Mouse (Mus musculus): ENCODE data around the gene 1700001C02Rik. TPM values are rescaled to one million over a fixed set of nuclear protein-coding genes. Genes with fewer than 3 reads are reported as not detected.

Gene 1700001C02Rik
- polyA plus RNA-seq, 1 experiment from 2014 or later, result 21.7 TPM

GRCm38 (mm10) chr5:30520214-30520732 is 54.4 kb downstream of the 1700001C02Rik start:
- TF ChIP-seq CTCF (IDR thresholded peaks at IDR 0.05), result no peak
- TF ChIP-seq EP300 (IDR thresholded peaks at IDR 0.05), result no peak
- ATAC-seq (no peak), DNase-seq (ENCODE audit: low spot score) (no peak)
- Histone ChIP-seq H3K4me3 (ENCODE audit: low read depth, low read length) (no peak overlapping the region), H3K9ac (replicated peaks; ENCODE audit: low read depth) (no peak overlapping the region), H3K9me3 (ENCODE audit: low read length) (no peaks in the 10 kb centered on the region), H3K36me3 (ENCODE audit: insufficient read depth, low read length) (no peaks in the 10 kb centered on the region), H3K27me3 (replicated peaks; ENCODE audit: insufficient read depth, low read length) (no peaks in the 10 kb centered on the region), H3K27ac (ENCODE audit: low read length) (no peak overlapping the region), H3K4me2 (replicated peaks; ENCODE audit: low read depth, low read length) (no peak overlapping the region), H3K4me1 (ENCODE audit: insufficient read depth, low read depth, low read length) (no peaks in the 10 kb centered on the region)
- 52% methylated on average over 10 of the region's 10 CpGs for WGBS

GRCm38 (mm10) chr5:30522406-30522805 is 56.6 kb downstream of the 1700001C02Rik start:
- 86% methylated on average over 8 of the region's 8 CpGs for WGBS
- H3K36me3 ChIP-seq (ENCODE audit: insufficient read depth, low read length), result no peaks in the 10 kb centered on the region
- no peak overlapping the region for H3K4me3 ChIP-seq (ENCODE audit: low read depth, low read length)
- ATAC-seq (no peak), DNase-seq (ENCODE audit: low spot score) (no peak)
- H3K9ac ChIP-seq (replicated peaks; ENCODE audit: low read depth), result no peak overlapping the region
- no peaks in the 10 kb centered on the region for H3K27me3 ChIP-seq (replicated peaks; ENCODE audit: insufficient read depth, low read length)
- TF ChIP-seq EP300 (IDR thresholded peaks at IDR 0.05) (no peak), CTCF (IDR thresholded peaks at IDR 0.05) (no peak)
- H3K9me3 ChIP-seq (ENCODE audit: low read length), result no peaks in the 10 kb centered on the region
- no peak overlapping the region for H3K27ac ChIP-seq (ENCODE audit: low read length)
- no peak overlapping the region for H3K4me2 ChIP-seq (replicated peaks; ENCODE audit: low read depth, low read length)
- peaks cover 3% of the 10 kb centered on the region; the same call in 1 of the 2 replicates for H3K4me1 ChIP-seq (ENCODE audit: insufficient read depth, low read depth, low read length)

DNA sequence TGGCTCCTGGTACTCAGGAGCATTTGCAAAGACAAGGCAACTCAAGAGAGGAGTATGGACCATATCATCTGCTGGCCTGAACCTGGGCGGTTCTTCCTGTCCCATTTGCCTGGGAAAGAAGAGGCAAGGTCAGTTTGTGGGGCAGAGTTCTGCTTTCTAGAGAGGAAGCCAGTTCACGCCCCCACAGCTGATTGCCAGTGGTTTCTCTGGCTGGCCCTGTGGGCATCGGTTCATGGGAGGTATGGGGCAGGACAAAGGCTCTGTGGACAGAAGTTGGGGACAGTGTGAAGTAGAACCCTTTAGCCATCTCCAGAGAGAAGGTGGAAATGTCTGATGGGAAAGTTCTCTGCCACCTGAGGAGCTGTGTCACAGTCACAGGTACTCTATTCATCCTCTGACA is 57.3 kb downstream of the 1700001C02Rik start:
- TF ChIP-seq EP300 (IDR thresholded peaks at IDR 0.05) (no peak), CTCF (IDR thresholded peaks at IDR 0.05) (no peak)
- Histone ChIP-seq H3K9me3 (ENCODE audit: low read length) (no peaks in the 10 kb centered on the region), H3K36me3 (ENCODE audit: insufficient read depth, low read length) (no peaks in the 10 kb centered on the region), H3K4me3 (ENCODE audit: low read depth, low read length) (no peak overlapping the region), H3K4me2 (replicated peaks; ENCODE audit: low read depth, low read length) (no peak overlapping the region), H3K27me3 (replicated peaks; ENCODE audit: insufficient read depth, low read length) (no peaks in the 10 kb centered on the region), H3K27ac (ENCODE audit: low read length) (no peak overlapping the region), H3K4me1 (ENCODE audit: insufficient read depth, low read depth, low read length) (peaks cover 3% of the 10 kb centered on the region; the same call in 1 of the 2 replicates), H3K9ac (replicated peaks; ENCODE audit: low read depth) (no peak overlapping the region)
- DNase-seq (ENCODE audit: low spot score) (no peak), ATAC-seq (no peak)
- 77% methylated on average over 3 of the region's 3 CpGs for WGBS

DNA sequence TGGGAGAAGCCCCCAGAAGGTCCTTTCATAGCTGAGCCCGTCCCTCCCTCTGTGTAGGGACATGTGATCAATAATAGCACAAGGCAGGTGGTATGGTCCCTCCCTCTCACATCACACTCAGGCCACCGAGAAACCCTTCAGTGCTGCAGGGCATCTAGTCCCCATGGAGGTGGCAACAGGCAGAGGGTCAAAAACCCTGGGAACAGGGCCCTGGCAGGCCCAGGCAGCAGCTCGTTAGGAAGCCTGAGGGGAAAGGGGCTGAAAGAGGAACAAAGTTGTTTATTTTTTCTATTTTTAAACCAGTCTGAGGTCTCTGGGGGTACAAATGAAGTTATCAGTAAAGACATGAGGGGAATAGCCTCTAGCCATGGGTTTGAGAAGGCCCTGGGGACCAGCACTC is 58.4 kb downstream of the 1700001C02Rik start:
- H3K27ac ChIP-seq (ENCODE audit: low read length), result no peak overlapping the region
- H3K9ac ChIP-seq (replicated peaks; ENCODE audit: low read depth), result no peak overlapping the region

DNA sequence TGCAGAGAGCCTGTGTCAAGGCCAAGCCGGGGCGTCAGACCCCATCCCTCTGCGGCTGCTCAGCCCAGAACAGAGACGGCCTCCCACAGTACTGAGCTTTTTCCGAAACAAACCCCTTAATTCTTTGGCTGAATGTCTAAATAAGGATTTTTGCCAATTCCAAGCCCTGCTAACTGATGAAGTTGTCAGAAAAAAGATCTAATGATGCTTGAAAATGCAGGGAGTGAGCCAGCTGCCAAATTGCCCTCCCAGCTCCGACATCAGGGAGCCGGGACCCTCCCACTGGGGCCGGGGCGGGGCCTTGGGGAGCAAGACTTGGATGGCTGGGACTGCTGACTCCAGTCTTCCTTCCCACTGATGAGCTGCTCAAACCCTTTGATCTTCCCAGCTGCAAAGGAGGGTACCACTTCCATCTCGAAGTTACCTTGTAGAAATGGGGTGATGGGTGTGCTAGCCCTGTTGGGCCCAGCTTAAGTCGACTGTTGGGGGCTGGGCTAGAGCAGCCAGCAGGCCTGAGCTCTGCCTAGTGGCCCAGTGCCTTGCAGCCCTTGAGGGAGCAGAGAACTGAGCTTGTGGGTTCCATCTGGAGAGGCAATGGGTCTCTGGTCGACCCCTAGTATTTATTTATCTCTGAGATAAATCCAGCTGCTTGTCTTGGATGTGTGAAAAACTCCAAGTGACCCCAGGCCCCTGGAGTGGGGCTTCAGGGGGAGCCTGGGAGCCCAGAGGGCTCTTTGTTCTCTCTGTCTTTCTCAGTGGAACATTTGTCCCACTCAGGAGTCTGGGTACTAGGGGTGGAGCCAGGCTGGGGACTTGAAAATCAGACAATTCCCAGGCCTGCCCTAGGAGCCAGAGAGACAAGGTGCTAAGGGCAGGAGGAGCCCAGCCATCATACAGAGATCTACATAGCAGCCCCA is 60.3 kb downstream of the 1700001C02Rik start:
- Histone ChIP-seq H3K4me3 (ENCODE audit: low read depth, low read length) (no peak overlapping the region), H3K36me3 (ENCODE audit: insufficient read depth, low read length) (no peaks in the 10 kb centered on the region), H3K27ac (ENCODE audit: low read length) (peak overlapping the region; percentile 66), H3K9me3 (ENCODE audit: low read length) (no peaks in the 10 kb centered on the region), H3K4me2 (replicated peaks; ENCODE audit: low read depth, low read length) (no peak overlapping the region), H3K27me3 (replicated peaks; ENCODE audit: insufficient read depth, low read length) (no peaks in the 10 kb centered on the region), H3K4me1 (ENCODE audit: insufficient read depth, low read depth, low read length) (peaks cover 3% of the 10 kb centered on the region; the same call in 1 of the 2 replicates), H3K9ac (replicated peaks; ENCODE audit: low read depth) (no peak overlapping the region)
- TF ChIP-seq CTCF (IDR thresholded peaks at IDR 0.05) (no peak), EP300 (IDR thresholded peaks at IDR 0.05) (peak; percentile 55)
- peak; percentile 85 for DNase-seq (ENCODE audit: low spot score)
- ATAC-seq, result peak; percentile 84
- WGBS, result 18% methylated on average over 12 of the region's 12 CpGs

More for the DNA sequence above, 58.4 kb downstream of the 1700001C02Rik start:
- TF ChIP-seq CTCF (IDR thresholded peaks at IDR 0.05) (no peak), EP300 (IDR thresholded peaks at IDR 0.05) (no peak)
- DNase-seq (ENCODE audit: low spot score) (peak; percentile 17), ATAC-seq (no peak)
- no peaks in the 10 kb centered on the region for H3K27me3 ChIP-seq (replicated peaks; ENCODE audit: insufficient read depth, low read length)
- 31% methylated on average over 3 of the region's 3 CpGs for WGBS
- no peaks in the 10 kb centered on the region for H3K9me3 ChIP-seq (ENCODE audit: low read length)
- H3K4me1 ChIP-seq (ENCODE audit: insufficient read depth, low read depth, low read length), result peaks cover 3% of the 10 kb centered on the region; the same call in 1 of the 2 replicates
- no peaks in the 10 kb centered on the region for H3K36me3 ChIP-seq (ENCODE audit: insufficient read depth, low read length)
- H3K4me3 ChIP-seq (ENCODE audit: low read depth, low read length), result no peak overlapping the region
- H3K4me2 ChIP-seq (replicated peaks; ENCODE audit: low read depth, low read length), result no peak overlapping the region

DNA sequence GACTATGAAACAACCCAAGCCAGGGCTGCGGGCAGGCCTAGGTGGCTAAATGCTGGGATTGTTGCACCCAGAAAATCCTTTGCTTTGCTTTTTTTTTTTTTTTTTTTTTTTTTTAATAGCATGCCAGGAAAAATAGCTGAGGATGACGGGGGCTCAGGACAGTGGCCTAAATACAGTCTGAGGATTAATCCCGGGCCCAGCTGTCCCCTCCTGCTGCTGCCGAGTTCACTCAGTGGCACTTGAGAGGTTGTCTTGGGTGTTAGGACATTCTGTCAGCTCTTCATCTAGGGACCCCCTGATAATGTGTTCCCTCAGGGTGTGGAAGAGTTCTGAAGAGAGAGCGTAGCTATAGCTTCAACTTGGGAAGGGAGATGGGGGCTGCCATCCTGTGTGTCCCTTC is 61.3 kb downstream of the 1700001C02Rik start:
- 49% methylated on average over 5 of the region's 5 CpGs for WGBS
- peak overlapping the region; percentile 66 for H3K27ac ChIP-seq (ENCODE audit: low read length)

More for the DNA sequence above, 61.3 kb downstream of the 1700001C02Rik start:
- DNase-seq (ENCODE audit: low spot score) (peak; percentile 37), ATAC-seq (0 out of 2 replicates have a peak, but pooled peaks have one; percentile 5)
- H3K36me3 ChIP-seq (ENCODE audit: insufficient read depth, low read length), result no peaks in the 10 kb centered on the region
- no peaks in the 10 kb centered on the region for H3K9me3 ChIP-seq (ENCODE audit: low read length)
- no peaks in the 10 kb centered on the region for H3K27me3 ChIP-seq (replicated peaks; ENCODE audit: insufficient read depth, low read length)
- no peak overlapping the region for H3K4me3 ChIP-seq (ENCODE audit: low read depth, low read length)
- H3K4me1 ChIP-seq (ENCODE audit: insufficient read depth, low read depth, low read length), result peaks cover 3% of the 10 kb centered on the region; the same call in 1 of the 2 replicates
- H3K9ac ChIP-seq (replicated peaks; ENCODE audit: low read depth), result no peak overlapping the region
- H3K4me2 ChIP-seq (replicated peaks; ENCODE audit: low read depth, low read length), result no peak overlapping the region
- TF ChIP-seq CTCF (IDR thresholded peaks at IDR 0.05) (no peak), EP300 (IDR thresholded peaks at IDR 0.05) (no peak)
